Mouse (Mus musculus): ENCODE results near the gene Trpv5. TPM values are rescaled to one million over a fixed set of nuclear protein-coding genes. Genes with fewer than 3 reads are reported as not detected.
A peak's percentile ranks its signal among the peaks of the same experiment; 100 is the strongest.

Trpv5 gene
- total RNA-seq, 2 experiments from 2014 or later, result 0.10 TPM; not detected in 1

DNA sequence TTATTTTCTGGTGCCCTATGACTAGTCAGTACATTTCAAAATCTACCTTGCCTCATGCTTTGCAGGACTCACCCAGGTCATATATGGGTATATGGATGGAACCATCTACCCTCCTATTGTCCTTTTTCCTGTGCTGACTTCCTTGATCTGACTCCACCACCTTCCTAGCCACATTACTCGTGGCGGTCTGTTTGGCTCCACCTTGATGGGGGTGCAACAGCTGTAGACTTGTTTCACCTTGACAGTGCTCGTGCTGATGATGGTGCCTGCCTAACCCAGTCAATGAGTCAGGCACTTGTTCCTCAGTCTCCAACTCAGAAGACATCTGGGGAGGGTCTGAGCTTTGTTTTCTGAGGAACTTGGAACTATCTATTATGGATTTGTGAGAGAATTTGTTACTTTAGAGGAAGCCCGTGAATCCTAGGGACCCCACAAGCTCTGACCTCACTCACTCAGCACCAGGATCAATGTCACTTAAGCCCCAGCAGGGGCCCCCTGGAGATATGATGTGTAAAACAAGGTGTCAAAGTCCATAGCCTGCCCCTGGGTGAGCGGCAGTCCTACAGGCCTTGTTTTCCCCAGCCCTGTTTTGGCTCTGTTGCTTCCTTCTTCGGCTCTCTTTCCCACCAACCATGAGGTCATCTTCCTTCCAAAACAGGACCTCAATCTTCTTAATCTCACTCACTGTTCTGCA is 39.2 kb downstream of the Trpv5 start:
- no peak for ATAC-seq (replicated peaks; ENCODE audit: poor library complexity)

DNA sequence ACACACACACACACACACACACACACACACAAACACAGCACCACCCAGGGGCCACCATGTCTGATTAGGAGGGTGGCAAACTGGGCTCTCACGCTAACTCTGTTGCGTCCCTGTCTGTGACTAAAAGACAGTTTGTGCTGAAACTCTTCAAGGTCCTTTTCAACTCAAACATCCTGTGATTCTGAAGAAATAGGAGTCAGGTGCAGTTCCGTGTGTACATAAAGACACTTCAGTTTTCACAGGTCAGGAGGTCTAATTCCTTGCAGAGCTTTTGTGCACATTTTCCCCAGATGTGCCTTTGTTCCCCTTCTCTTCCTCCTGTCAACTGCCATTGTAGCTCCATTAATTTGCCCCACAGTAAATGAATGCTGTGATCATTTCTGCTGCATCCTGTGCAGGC is 40.1 kb downstream of the Trpv5 start:
- no peak for ATAC-seq (replicated peaks; ENCODE audit: poor library complexity)

DNA sequence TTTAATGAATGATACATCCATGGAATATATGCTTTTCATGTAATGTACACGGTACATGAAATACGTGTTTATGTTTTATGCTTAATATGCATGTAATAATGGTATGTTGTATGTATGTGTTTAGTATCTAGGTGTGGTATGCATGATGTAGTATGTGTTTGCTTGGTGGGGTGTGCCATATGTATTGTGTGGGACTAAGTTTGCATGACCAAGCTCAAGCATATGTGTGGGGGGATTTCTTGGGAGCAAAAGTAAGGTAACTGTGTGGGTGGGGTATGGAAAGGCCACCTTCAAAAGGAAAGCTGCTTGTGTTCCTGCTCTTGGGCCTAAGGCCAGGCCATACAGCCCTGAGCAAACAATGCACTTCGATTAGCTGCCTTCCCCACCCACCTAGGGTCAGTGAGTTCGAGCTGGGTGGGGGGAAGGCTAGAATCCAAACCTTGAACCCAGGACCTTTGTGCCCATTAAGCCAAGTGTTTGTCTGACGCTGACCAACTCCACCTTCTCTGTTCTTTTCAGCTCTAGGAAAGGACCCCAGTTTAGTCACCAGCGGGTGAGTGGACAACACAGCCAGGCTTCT is 42.6 kb downstream of the Trpv5 start:
- no peak for ATAC-seq (replicated peaks; ENCODE audit: poor library complexity)

DNA sequence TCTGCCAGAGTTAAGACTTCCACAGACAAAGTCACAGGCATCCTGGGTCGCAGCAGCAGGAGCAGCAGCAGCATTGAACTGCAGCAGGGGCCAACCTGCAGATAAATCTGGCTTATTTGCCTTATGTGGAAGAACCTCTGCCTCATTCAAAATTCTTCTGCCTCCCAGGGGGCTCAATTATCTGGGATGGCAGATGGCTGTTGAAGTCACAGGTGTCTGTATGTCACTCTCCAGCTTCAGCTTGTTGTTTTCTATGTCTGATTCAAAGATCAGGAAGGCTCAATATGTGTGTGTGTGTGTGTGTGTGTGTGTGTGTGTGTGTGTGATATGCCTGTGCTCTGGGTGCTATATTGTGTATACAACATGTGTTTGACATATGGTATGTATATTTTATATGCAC is 43.2 kb downstream of the Trpv5 start:
- ATAC-seq (replicated peaks; ENCODE audit: poor library complexity), result no peak

- ATAC-seq (replicated peaks; ENCODE audit: poor library complexity), result no peak
These were observed 44.4 kb downstream of the Trpv5 start, which contains the start of gene Trpv6 for GRCm38 (mm10) chr6:41636178-41636577. TSS of gene Trpv6 (minus strand) at chr6:41636405.

GRCm38 (mm10) chr6:41635211-41635610 is 45.4 kb downstream of the Trpv5 start:
- ATAC-seq (replicated peaks; ENCODE audit: poor library complexity), result 0 out of 2 replicates have a peak, but pooled peaks have one; percentile 17

GRCm38 (mm10) chr6:41631549-41631948 is 49.0 kb downstream of the Trpv5 start:
- no peak for ATAC-seq (replicated peaks; ENCODE audit: poor library complexity)

DNA sequence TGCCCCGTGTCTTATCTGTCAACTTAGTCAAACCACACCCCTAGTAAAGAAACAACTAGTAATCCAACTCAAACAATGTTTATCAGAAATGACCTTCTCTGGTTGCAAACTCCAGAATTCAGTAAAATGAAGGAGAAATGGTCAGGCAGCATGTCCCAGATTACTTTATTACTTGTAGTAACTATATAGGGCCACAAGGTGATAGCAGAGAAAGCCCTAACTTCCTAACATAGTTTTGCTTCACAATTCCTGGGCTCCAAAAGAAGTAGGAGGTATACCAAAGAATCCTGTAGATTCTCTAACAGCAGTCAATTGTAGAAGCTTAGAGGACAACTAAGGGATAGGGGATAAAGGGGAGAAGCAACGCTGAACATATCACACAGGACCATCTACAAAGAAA is 49.8 kb downstream of the Trpv5 start:
- no peak for ATAC-seq (replicated peaks; ENCODE audit: poor library complexity)

GRCm38 (mm10) chr6:41628180-41628579 is 52.4 kb downstream of the Trpv5 start:
- ATAC-seq (replicated peaks; ENCODE audit: poor library complexity), result no peak; the same call in 1 of the 2 replicates

DNA sequence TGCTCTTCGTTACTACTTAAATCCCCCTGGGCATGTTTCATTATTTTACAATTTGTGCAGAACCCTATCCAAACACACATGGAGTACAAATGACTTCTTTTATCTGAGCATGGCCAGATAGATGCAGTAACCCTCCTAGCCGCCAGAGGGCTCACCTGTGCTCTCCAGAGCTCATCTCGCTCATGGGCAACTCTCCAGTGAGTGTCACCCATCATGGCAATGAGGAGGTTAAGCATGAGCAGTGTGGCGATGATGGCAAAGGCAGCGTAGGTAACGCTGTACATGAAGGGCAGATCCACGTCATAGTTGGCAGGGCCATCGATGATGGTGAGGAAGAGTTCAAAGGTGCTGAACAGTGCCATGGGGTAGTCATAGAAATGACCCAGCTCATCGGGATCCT is 57.9 kb downstream of the Trpv5 start:
- ATAC-seq (replicated peaks; ENCODE audit: poor library complexity), result peak; percentile 92

DNA sequence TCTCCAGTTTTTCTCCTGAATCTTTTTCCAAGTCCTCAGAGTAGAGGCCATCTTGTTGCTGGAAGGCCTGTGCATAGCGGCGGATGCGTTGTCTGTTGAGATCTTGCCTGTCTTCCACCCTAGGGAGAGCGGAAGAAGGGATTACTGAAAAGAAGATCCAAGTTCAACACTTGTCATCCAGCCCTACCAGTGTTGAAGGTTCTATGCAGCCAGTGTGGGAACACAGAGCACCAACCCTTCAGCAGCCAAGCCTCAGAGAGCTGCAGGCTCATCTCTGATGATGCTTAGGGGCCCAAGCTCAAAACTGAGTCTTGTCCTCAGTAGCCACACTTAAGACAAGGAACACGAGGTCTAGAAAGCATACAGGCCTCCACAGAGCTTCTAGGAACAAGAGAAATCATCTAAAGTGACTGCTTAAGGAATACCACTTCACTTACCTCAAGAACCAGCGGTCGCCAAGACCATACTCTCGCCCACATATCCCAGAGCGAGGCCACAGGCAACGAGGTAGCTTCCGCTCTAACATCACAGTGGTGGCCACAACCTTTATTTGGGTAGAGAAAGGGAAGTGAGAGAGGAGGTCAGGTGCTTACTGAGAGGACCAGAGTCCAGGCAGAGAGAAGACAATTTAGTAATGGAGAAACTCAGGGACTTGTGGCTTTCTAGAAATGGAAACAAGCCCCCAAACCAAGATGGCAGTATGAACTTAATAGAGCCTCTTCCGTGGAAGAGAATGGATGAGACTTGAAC is 59.2 kb downstream of the Trpv5 start:
- ATAC-seq (replicated peaks; ENCODE audit: poor library complexity), result no peak

DNA sequence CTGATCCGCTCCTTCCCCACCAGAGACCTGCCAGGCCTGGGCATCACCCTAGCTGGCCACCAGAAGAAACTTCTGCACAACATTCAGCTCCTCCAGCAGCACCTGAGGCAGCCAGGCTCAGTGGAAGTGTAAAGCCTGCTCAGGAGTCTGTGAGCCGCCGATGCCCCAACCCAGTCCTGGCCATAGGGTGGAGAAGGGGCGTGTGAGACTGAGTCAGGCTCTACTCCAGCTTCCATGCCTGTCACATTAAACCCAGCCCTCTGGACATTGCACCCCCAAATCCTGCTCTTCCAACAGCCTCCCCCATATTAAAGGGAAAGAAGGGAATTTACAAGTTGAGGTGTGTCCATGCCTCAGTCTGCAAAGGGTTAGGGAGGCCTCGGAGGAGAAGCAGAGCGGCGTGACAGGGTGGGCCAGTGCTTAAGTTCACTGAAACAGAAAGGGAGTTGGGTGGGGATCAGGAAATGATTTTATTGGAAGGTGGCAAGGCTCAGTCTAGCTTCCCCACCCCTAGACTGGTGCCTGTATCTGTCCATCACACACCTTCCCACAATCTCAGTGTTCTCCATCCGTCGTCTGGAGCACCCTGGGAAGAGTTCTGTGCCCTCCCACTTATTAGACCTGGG is 60.3 kb downstream of the Trpv5 start:
- ATAC-seq (replicated peaks; ENCODE audit: poor library complexity), result no peak

GRCm38 (mm10) chr6:41607637-41608036 is 72.9 kb downstream of the Trpv5 start:
- no peak for ATAC-seq (replicated peaks; ENCODE audit: poor library complexity)

DNA sequence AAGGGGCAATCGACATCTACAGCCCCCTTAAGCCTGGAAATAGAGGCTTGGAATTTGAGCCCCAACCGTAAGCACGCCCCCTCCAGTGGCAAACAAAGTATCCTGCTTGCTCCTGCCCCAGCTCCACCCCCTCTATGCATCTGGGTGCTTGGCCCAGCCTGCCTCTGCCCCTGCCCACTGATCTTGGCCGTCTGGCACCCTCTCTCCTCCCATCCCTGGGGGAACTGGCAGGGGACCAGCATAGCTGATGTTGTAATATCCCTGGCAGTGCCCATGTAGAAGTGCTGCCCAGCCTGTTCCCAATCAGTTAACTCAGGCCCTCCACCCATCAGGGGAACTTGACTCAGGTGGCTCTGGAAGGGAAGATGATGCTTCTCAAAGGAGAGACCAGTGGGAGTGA is 74.4 kb downstream of the Trpv5 start:
- peak; percentile 47 for ATAC-seq (replicated peaks; ENCODE audit: poor library complexity)

GRCm38 (mm10) chr6:41605794-41606104 is 74.8 kb downstream of the Trpv5 start:
- ATAC-seq (replicated peaks; ENCODE audit: poor library complexity), result no peak

- ATAC-seq (replicated peaks; ENCODE audit: poor library complexity), result peak; percentile 81
These were observed 75.3 kb downstream of the Trpv5 start, which contains the start of gene Ephb6 for GRCm38 (mm10) chr6:41605061-41605793. TSS of gene Ephb6 (plus strand) at chr6:41605482.

GRCm38 (mm10) chr6:41604401-41605050 is 76.0 kb downstream of the Trpv5 start:
- peak; percentile 73 for ATAC-seq (replicated peaks; ENCODE audit: poor library complexity)
